Mouse (Mus musculus) liver, embryonic 14.5 days (tissue): ENCODE data around the gene Bcor.
A peak's percentile ranks its signal among the peaks of the same experiment; 100 is the strongest.

ENCODE experiments used
- CTCF ChIP-seq: IDR thresholded peaks from 2 replicates; pipeline ENCODE4 v1.5.1; 2016; ENCODE audit warnings: antibody characterized with exemption, low read depth, control low read depth
- EP300 ChIP-seq: IDR thresholded peaks from 2 replicates; pipeline ENCODE4 v1.6.1; 2016; ENCODE audit warnings: antibody characterized with exemption, low read depth

DNA sequence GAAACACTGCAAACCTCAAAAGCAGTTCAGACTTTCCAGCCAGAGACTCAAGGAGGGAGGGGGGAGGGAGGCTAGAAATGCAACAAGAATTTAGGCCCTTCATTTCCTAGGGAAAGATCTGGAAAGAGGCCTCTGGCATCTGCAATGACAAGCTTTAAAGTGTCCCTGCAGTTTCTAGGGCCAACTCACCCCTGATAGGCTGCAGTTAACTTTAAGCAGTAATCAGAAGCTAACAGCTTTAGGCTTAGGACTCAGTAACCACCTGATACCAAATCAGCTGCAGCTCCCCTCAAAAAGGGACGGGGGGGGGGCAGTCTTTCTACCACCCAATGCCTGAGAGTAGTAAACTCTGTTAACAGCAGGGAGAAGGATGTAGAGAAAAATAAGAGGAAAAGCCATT lies 156.6 kb downstream of the Bcor start:
- TF ChIP-seq CTCF (no peak), EP300 (peak; percentile 84)
